Mouse (Mus musculus) lung, postnatal 0 days (tissue): ENCODE results near the gene Hmgb1. TPM values are rescaled to one million over a fixed set of nuclear protein-coding genes. Genes with fewer than 3 reads are reported as not detected.

ENCODE experiments used
- ATAC-seq: fragments of 200-750 bp; cut with Nextera tagmentation; 2 replicates; pipeline ENCODE4 v1.8.0; 2017; ENCODE audit warnings: moderate library complexity
- DNase-seq: peaks from one replicate; pipeline ENCODE4 v3.0.0-alpha.2; 2016; ENCODE audit warnings: low spot score
- H3K27ac ChIP-seq: fragments of 300-500 bp; sonication (generic); 2 replicates; pipeline ENCODE4 v1.5.1; 2014; ENCODE audit warnings: antibody characterized with exemption, mild to moderate bottlenecking, low read length, mixed read lengths
- H3K27me3 ChIP-seq: fragments of 300-500 bp; sonication (generic); replicated peaks from 2 replicates; pipeline ENCODE4 v1.6.1; 2014; ENCODE audit warnings: low read length, mixed read lengths; ENCODE audit not compliant: insufficient read depth
- H3K36me3 ChIP-seq: fragments of 300-500 bp; sonication (generic); 2 replicates; pipeline ENCODE4 v1.6.1; 2014; ENCODE audit warnings: low read length, mixed read lengths; ENCODE audit not compliant: insufficient read depth
- H3K4me1 ChIP-seq: fragments of 300-500 bp; sonication (generic); 2 replicates; pipeline ENCODE4 v1.6.1; 2014; ENCODE audit warnings: antibody characterized with exemption, low read depth, low read length, mixed read lengths; ENCODE audit not compliant: insufficient read depth
- H3K4me2 ChIP-seq: fragments of 300-500 bp; sonication (generic); replicated peaks from 2 replicates; pipeline ENCODE4 v1.6.1; 2014; ENCODE audit warnings: low read depth, mild to moderate bottlenecking, low read length, moderate library complexity, mixed read lengths
- H3K4me3 ChIP-seq: fragments of 300-500 bp; sonication (generic); 2 replicates; pipeline ENCODE4 v1.5.1; 2014; ENCODE audit warnings: low read depth, low read length
- H3K9ac ChIP-seq: fragments of 300-500 bp; sonication (generic); replicated peaks from 2 replicates; pipeline ENCODE4 v1.6.1; 2014; ENCODE audit warnings: low read depth, mild to moderate bottlenecking
- H3K9me3 ChIP-seq: fragments of 300-500 bp; sonication (generic); 2 replicates; pipeline ENCODE4 v1.6.1; 2016; ENCODE audit warnings: low read length, mixed read lengths
- CTCF ChIP-seq: IDR thresholded peaks from 2 replicates; pipeline ENCODE4 v1.5.1; 2016; ENCODE audit warnings: antibody characterized with exemption, mild to moderate bottlenecking
- EP300 ChIP-seq: IDR thresholded peaks from 2 replicates; pipeline ENCODE4 v1.6.1; 2016; ENCODE audit warnings: antibody characterized with exemption, mild to moderate bottlenecking, control low read depth
- WGBS: fragments of 180-500 bp; shearing (Covaris S2); extraction: QIAGEN DNeasy Blood & Tissue Kit; methylation state at CpG from one replicate; pipeline ENCODE4 v1.1.7; 2014; 5-methylcytosine and 5-hydroxymethylcytosine counted together
- polyA plus RNA-seq: library from polyadenylated mRNA; unstranded; fragments of >200 nt; fragmentation: Nextera tagmentation; extraction: Ambion mirVana; gene quantifications from 2 replicates; pipeline ENCODE4 v1.2.1, GENCODE M21; 2015

Hmgb1 gene
- polyA plus RNA-seq, 1 experiment from 2014 or later = 616 TPM

- Histone ChIP-seq H3K9me3 (no peaks in the 10 kb centered on the region), H3K4me3 (no peak overlapping the region), H3K4me2 (0 out of 2 replicates have a peak overlapping the region, but pooled peaks have one; percentile 15), H3K36me3 (no peaks in the 10 kb centered on the region), H3K27me3 (no peaks in the 10 kb centered on the region), H3K9ac (no peak overlapping the region), H3K4me1 (0 out of 2 replicates have a peak, but pooled peaks cover 2% of the 10 kb centered on the region), H3K27ac (0 out of 2 replicates have a peak overlapping the region, but pooled peaks have one; percentile 57)
- TF ChIP-seq CTCF (no peak), EP300 (no peak)
- DNase-seq (no peak), ATAC-seq (no peak)
- WGBS = 58% methylated on average over 6 of the region's 6 CpGs
Observed at GRCm38 (mm10) chr5:149002803-149003115, 181.5 kb downstream of the Hmgb1 start.

DNA sequence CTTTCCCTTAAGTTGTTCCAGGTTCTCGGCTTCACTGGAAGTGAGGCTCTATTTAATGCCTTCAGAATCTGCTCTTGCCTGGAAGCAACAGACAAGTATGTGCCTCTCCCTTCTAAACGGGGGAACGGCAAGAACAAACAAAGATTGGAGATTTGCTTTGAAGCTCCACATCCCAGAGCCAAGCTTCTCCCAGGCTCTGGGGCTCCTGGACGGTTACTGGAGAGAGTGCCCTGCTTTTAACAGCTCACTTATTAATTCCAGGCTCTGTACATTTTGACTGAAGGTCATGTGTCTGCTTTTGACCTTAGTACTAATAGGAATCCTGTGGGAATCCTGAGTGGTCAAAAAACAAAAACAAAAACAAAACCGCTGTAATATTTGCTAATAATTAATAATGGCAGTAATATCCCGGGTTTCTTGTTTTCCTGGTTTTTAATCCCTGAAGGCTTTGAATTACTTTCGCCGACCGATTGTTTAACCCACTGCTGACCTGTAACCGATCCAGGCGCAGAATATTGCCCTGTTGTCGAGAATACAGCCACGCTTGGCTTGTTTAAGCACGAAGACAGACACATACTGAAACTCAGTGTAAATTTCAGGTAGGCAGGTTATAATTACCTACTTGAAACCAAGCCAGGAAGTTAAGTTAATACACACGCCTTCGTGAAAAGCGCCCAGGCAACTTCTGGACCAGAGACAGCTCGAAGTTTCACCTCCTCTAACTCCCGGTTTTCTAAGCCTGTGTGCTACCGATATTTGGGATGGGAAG, 182.1 kb downstream of the Hmgb1 start:
- H3K9me3 ChIP-seq = no peaks in the 10 kb centered on the region
- ATAC-seq = no peak
- H3K27ac ChIP-seq = peak overlapping the region; percentile 57
- H3K4me1 ChIP-seq = 0 out of 2 replicates have a peak, but pooled peaks cover 2% of the 10 kb centered on the region
- TF ChIP-seq EP300 = no peak
- TF ChIP-seq CTCF = no peak
- H3K4me3 ChIP-seq = no peak overlapping the region
- H3K36me3 ChIP-seq = no peaks in the 10 kb centered on the region
- peak overlapping the region; percentile 15; the same call in 1 of the 2 replicates for H3K4me2 ChIP-seq
- no peaks in the 10 kb centered on the region for H3K27me3 ChIP-seq
- no peak for DNase-seq
- H3K9ac ChIP-seq = no peak overlapping the region
- 41% methylated on average over 20 of the region's 20 CpGs for WGBS

- H3K27ac ChIP-seq = no peak overlapping the region
- H3K36me3 ChIP-seq = no peaks in the 10 kb centered on the region
- H3K9ac ChIP-seq = no peak overlapping the region
- H3K4me3 ChIP-seq = no peak overlapping the region
- H3K9me3 ChIP-seq = no peaks in the 10 kb centered on the region
- 86% methylated on average over 7 of the region's 7 CpGs for WGBS
- DNase-seq (no peak), ATAC-seq (no peak)
- H3K27me3 ChIP-seq = no peaks in the 10 kb centered on the region
- H3K4me1 ChIP-seq = 0 out of 2 replicates have a peak, but pooled peaks cover 2% of the 10 kb centered on the region
- no peak overlapping the region for H3K4me2 ChIP-seq
- no peak for TF ChIP-seq CTCF
- TF ChIP-seq EP300 = no peak
Observed at GRCm38 (mm10) chr5:148999802-149000201, 184.5 kb downstream of the Hmgb1 start.

DNA sequence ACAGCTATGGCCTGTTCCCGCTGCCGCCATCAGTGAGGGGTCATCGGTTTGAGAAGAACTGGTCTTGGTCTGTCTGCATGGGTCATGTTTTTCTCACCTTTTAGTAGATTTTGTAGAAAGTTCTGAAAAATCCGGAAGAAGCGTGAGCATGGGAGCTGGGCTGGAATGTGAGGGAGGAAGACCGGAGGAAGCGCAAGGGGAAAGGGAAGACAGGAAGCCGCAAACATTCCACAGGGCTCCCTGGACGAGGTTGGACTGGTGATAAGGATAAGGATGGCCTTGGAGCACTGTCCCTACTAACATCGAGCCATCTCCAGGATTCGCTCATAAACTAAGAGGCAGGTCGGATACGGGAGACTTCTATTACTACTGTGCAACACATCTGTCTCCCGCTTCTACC, 185.8 kb downstream of the Hmgb1 start:
- WGBS = 52% methylated on average over 14 of the region's 14 CpGs
- TF ChIP-seq EP300 = no peak
- TF ChIP-seq CTCF = no peak
- no peaks in the 10 kb centered on the region for H3K36me3 ChIP-seq
- no peak overlapping the region for H3K4me3 ChIP-seq
- ATAC-seq = no peak
- no peak for DNase-seq
- H3K27me3 ChIP-seq = no peaks in the 10 kb centered on the region
- no peak overlapping the region for H3K27ac ChIP-seq
- H3K9ac ChIP-seq = no peak overlapping the region
- H3K4me2 ChIP-seq = no peak overlapping the region
- H3K4me1 ChIP-seq = 0 out of 2 replicates have a peak, but pooled peaks cover 2% of the 10 kb centered on the region
- no peaks in the 10 kb centered on the region for H3K9me3 ChIP-seq

- H3K4me3 ChIP-seq = no peak overlapping the region
- H3K27ac ChIP-seq = peak overlapping the region; percentile 33; the same call in 1 of the 2 replicates
- H3K9me3 ChIP-seq = no peaks in the 10 kb centered on the region
- TF ChIP-seq CTCF (no peak), EP300 (no peak)
- H3K4me1 ChIP-seq = no peaks in the 10 kb centered on the region
- no peak overlapping the region for H3K4me2 ChIP-seq
- ATAC-seq (no peak), DNase-seq (no peak)
- no peaks in the 10 kb centered on the region for H3K36me3 ChIP-seq
- no peaks in the 10 kb centered on the region for H3K27me3 ChIP-seq
- WGBS = 70% methylated on average over 3 of the region's 4 CpGs
- H3K9ac ChIP-seq = no peak overlapping the region
Observed at GRCm38 (mm10) chr5:148996709-148997037, 187.6 kb downstream of the Hmgb1 start.

Other genes with a start within 250 kb of the Hmgb1 start
- gene Gm42791, start 189.3 kb downstream of the Hmgb1 start, polyA plus RNA-seq = 0.78 and 1.2 TPM in 2 replicates
- 17.5 and 18.2 TPM in 2 replicates for gene Uspl1, start 139 bp downstream of the Hmgb1 start, polyA plus RNA-seq
- 59.6 and 76.9 TPM in 2 replicates for gene Alox5ap, start 80.3 kb upstream of the Hmgb1 start, polyA plus RNA-seq
- gene Medag, start 227.3 kb upstream of the Hmgb1 start, polyA plus RNA-seq = 2.0 and 2.3 TPM in 2 replicates